Mouse (Mus musculus) limb, embryonic 15.5 days (tissue): Measurements from ENCODE around the gene Fry. TPM values are rescaled to one million over a fixed set of nuclear protein-coding genes. Genes with fewer than 3 reads are reported as not detected.

Experiments used
- ATAC-seq: fragments of 200-750 bp; cut with Nextera tagmentation; 2 replicates; pipeline ENCODE4 v1.8.0; 2017; ENCODE audit warnings: low read depth, moderate TSS enrichment; ENCODE audit not compliant: insufficient number of reproducible peaks, low FRiP score, low TSS enrichment
- H3K27ac ChIP-seq: fragments of 300-500 bp; sonication (generic); 2 replicates; pipeline ENCODE4 v1.5.1; 2015; ENCODE audit warnings: moderate library complexity, mild to moderate bottlenecking, inconsistent platforms
- H3K27me3 ChIP-seq: fragments of 300-500 bp; sonication (generic); 2 replicates; pipeline ENCODE4 v1.6.1; 2015; ENCODE audit warnings: inconsistent platforms
- H3K36me3 ChIP-seq: fragments of 300-500 bp; sonication (generic); 2 replicates; pipeline ENCODE4 v1.6.1; 2015; ENCODE audit warnings: inconsistent platforms
- H3K4me1 ChIP-seq: fragments of 300-500 bp; sonication (generic); 2 replicates; pipeline ENCODE4 v1.6.1; 2015; ENCODE audit warnings: inconsistent platforms
- H3K4me2 ChIP-seq: fragments of 300-500 bp; sonication (generic); 2 replicates; pipeline ENCODE4 v1.6.1; 2015; ENCODE audit warnings: mild to moderate bottlenecking, inconsistent platforms
- H3K4me3 ChIP-seq: fragments of 300-500 bp; sonication (generic); 2 replicates; pipeline ENCODE4 v1.5.1; 2015; ENCODE audit warnings: mild to moderate bottlenecking, inconsistent platforms
- H3K9ac ChIP-seq: fragments of 300-500 bp; sonication (generic); 2 replicates; pipeline ENCODE4 v1.6.1; 2015; ENCODE audit warnings: inconsistent platforms
- H3K9me3 ChIP-seq: fragments of 300-500 bp; sonication (generic); 2 replicates; pipeline ENCODE4 v1.6.1; 2016; ENCODE audit warnings: inconsistent platforms
- WGBS: fragments of 180-500 bp; shearing (Covaris S2); methylation state at CpG from one replicate; pipeline ENCODE4 v1.1.7; 2015; 5-methylcytosine and 5-hydroxymethylcytosine counted together
- polyA plus RNA-seq: library from polyadenylated mRNA; unstranded; fragments of >200 nt; fragmentation: Nextera tagmentation; extraction: Ambion mirVana; gene quantifications from 2 replicates; pipeline ENCODE4 v1.2.1, GENCODE M21; 2015

Gene Fry
- polyA plus RNA-seq, 1 experiment from 2014 or later, result 9.5 TPM

- H3K4me2 ChIP-seq, result no peak overlapping the region
- no peaks in the 10 kb centered on the region for H3K36me3 ChIP-seq
- H3K9me3 ChIP-seq, result no peaks in the 10 kb centered on the region; the same call in 1 of the 2 replicates
- WGBS, result 90% methylated on average over 1 of the region's 1 CpGs
- H3K4me3 ChIP-seq, result no peak overlapping the region
- no peak overlapping the region for H3K27ac ChIP-seq
- no peak overlapping the region for H3K9ac ChIP-seq
- ATAC-seq, result no peak
- H3K4me1 ChIP-seq, result no peaks in the 10 kb centered on the region
- no peaks in the 10 kb centered on the region for H3K27me3 ChIP-seq
Observed at GRCm38 (mm10) chr5:150177757-150178156, 59.3 kb downstream of the Fry start.

GRCm38 (mm10) chr5:150178194-150178801, 59.9 kb downstream of the Fry start:
- no peak for ATAC-seq
- no peak overlapping the region for H3K4me3 ChIP-seq
- H3K27ac ChIP-seq, result no peak overlapping the region
- H3K9me3 ChIP-seq, result no peaks in the 10 kb centered on the region; the same call in 1 of the 2 replicates
- H3K36me3 ChIP-seq, result no peaks in the 10 kb centered on the region
- H3K4me2 ChIP-seq, result no peak overlapping the region
- H3K27me3 ChIP-seq, result no peaks in the 10 kb centered on the region
- WGBS, result 70% methylated on average over 1 of the region's 2 CpGs
- H3K4me1 ChIP-seq, result no peaks in the 10 kb centered on the region
- H3K9ac ChIP-seq, result no peak overlapping the region

GRCm38 (mm10) chr5:150180985-150181607, 62.7 kb downstream of the Fry start:
- H3K9ac ChIP-seq, result no peak overlapping the region
- H3K4me3 ChIP-seq, result no peak overlapping the region
- no peaks in the 10 kb centered on the region for H3K27me3 ChIP-seq
- no peak overlapping the region for H3K4me2 ChIP-seq
- H3K27ac ChIP-seq, result no peak overlapping the region
- WGBS, result 80% methylated on average over 1 of the region's 1 CpGs
- no peaks in the 10 kb centered on the region for H3K4me1 ChIP-seq
- no peaks in the 10 kb centered on the region for H3K36me3 ChIP-seq
- no peak for ATAC-seq
- no peaks in the 10 kb centered on the region for H3K9me3 ChIP-seq

GRCm38 (mm10) chr5:150184959-150185358, 66.5 kb downstream of the Fry start:
- H3K27ac ChIP-seq, result no peak overlapping the region
- WGBS, result 70% methylated on average over 3 of the region's 3 CpGs
- H3K9ac ChIP-seq, result no peak overlapping the region
- no peak overlapping the region for H3K4me2 ChIP-seq
- ATAC-seq, result no peak
- H3K4me1 ChIP-seq, result no peaks in the 10 kb centered on the region
- H3K4me3 ChIP-seq, result no peak overlapping the region
- H3K36me3 ChIP-seq, result no peaks in the 10 kb centered on the region
- no peaks in the 10 kb centered on the region for H3K9me3 ChIP-seq
- H3K27me3 ChIP-seq, result no peaks in the 10 kb centered on the region

DNA sequence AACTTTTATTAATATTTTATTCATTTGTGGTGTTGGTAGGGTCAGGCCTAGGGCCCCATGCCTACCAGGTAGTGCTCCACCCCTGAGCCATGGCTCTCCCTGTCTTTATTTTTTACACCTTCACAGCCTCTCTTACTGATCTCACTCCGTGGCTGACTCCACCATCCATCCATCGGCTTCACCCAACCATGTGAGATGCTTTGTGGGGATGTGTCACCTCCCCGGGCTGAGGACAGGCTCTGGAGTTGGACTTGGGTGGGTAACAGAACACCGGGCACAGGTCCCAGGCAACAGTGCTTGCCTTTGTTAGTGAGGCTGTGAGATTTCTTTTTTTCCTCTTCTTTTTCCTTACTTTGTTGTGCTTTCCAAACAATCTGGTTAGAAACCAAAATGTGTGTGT, 67.7 kb downstream of the Fry start:
- Histone ChIP-seq H3K4me2 (no peak overlapping the region), H3K9me3 (no peaks in the 10 kb centered on the region), H3K27me3 (no peaks in the 10 kb centered on the region), H3K4me1 (no peaks in the 10 kb centered on the region), H3K27ac (no peak overlapping the region), H3K4me3 (no peak overlapping the region), H3K36me3 (no peaks in the 10 kb centered on the region), H3K9ac (no peak overlapping the region)
- no peak for ATAC-seq
- 83% methylated on average over 4 of the region's 4 CpGs for WGBS

GRCm38 (mm10) chr5:150186676-150187075, 68.2 kb downstream of the Fry start:
- no peaks in the 10 kb centered on the region for H3K4me1 ChIP-seq
- ATAC-seq, result no peak
- H3K4me3 ChIP-seq, result no peak overlapping the region
- no peak overlapping the region for H3K4me2 ChIP-seq
- 91% methylated on average over 4 of the region's 4 CpGs for WGBS
- no peaks in the 10 kb centered on the region for H3K36me3 ChIP-seq
- no peak overlapping the region for H3K27ac ChIP-seq
- no peaks in the 10 kb centered on the region for H3K27me3 ChIP-seq
- no peak overlapping the region for H3K9ac ChIP-seq
- no peaks in the 10 kb centered on the region for H3K9me3 ChIP-seq

DNA sequence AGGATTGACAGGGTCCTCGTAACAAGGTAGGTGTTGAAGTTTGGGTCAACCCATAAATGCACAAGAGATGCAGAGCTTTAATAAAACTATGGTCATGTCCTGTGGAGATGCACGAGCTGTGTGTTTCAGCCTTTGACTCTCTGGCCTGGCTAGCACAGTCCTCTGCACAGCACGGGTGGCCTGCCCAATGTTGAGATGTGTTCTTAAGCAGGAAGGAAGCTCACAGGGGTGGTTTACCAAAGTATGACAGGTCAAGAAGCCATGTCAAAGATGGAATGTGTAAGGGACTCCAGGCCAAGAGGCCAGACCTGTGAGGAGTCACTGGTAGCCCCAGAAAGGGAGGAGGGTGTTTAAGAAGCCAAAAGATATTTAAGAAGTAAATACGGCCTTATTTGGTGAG, 69.6 kb downstream of the Fry start:
- Histone ChIP-seq H3K9ac (no peak overlapping the region), H3K9me3 (no peaks in the 10 kb centered on the region), H3K36me3 (no peaks in the 10 kb centered on the region), H3K27me3 (no peaks in the 10 kb centered on the region), H3K4me3 (no peak overlapping the region), H3K27ac (no peak overlapping the region), H3K4me1 (no peaks in the 10 kb centered on the region), H3K4me2 (no peak overlapping the region)
- no peak for ATAC-seq
- WGBS, result 84% methylated on average over 4 of the region's 4 CpGs

- H3K36me3 ChIP-seq, result no peaks in the 10 kb centered on the region
- no peak overlapping the region for H3K4me3 ChIP-seq
- no peaks in the 10 kb centered on the region for H3K9me3 ChIP-seq
- no peaks in the 10 kb centered on the region for H3K4me1 ChIP-seq
- WGBS, result 85% methylated on average over 4 of the region's 4 CpGs
- no peak overlapping the region for H3K27ac ChIP-seq
- H3K27me3 ChIP-seq, result no peaks in the 10 kb centered on the region
- ATAC-seq, result no peak
- no peak overlapping the region for H3K4me2 ChIP-seq
- H3K9ac ChIP-seq, result no peak overlapping the region
Observed at GRCm38 (mm10) chr5:150190454-150191358, 72.3 kb downstream of the Fry start.

GRCm38 (mm10) chr5:150195514-150196210, 77.2 kb downstream of the Fry start:
- Histone ChIP-seq H3K27ac (peak overlapping the region; percentile 48), H3K36me3 (no peaks in the 10 kb centered on the region), H3K4me1 (peaks cover 4% of the 10 kb centered on the region), H3K27me3 (no peaks in the 10 kb centered on the region), H3K4me2 (peak overlapping the region; percentile 67), H3K4me3 (peak overlapping the region; percentile 41), H3K9ac (peak overlapping the region; percentile 14; the same call in 1 of the 2 replicates), H3K9me3 (no peaks in the 10 kb centered on the region)
- peak; percentile 72; the same call in 1 of the 2 replicates for ATAC-seq
- WGBS, result 4% methylated on average over 22 of the region's 22 CpGs

- H3K36me3 ChIP-seq, result no peaks in the 10 kb centered on the region
- no peaks in the 10 kb centered on the region for H3K9me3 ChIP-seq
- no peaks in the 10 kb centered on the region for H3K27me3 ChIP-seq
- H3K4me2 ChIP-seq, result peak overlapping the region; percentile 67
- H3K27ac ChIP-seq, result peak overlapping the region; percentile 48
- peak overlapping the region; percentile 41 for H3K4me3 ChIP-seq
- 0 out of 2 replicates have a peak overlapping the region, but pooled peaks have one; percentile 14 for H3K9ac ChIP-seq
- WGBS, result 1% methylated on average over 6 of the region's 6 CpGs
- H3K4me1 ChIP-seq, result peaks cover 4% of the 10 kb centered on the region
- ATAC-seq, result no peak
Observed at GRCm38 (mm10) chr5:150196211-150196585, 77.8 kb downstream of the Fry start.

- peak overlapping the region; percentile 41 for H3K4me3 ChIP-seq
- peaks cover 4% of the 10 kb centered on the region for H3K4me1 ChIP-seq
- peak overlapping the region; percentile 67 for H3K4me2 ChIP-seq
- no peaks in the 10 kb centered on the region for H3K27me3 ChIP-seq
- ATAC-seq, result no peak
- H3K36me3 ChIP-seq, result no peaks in the 10 kb centered on the region
- H3K27ac ChIP-seq, result 0 out of 2 replicates have a peak overlapping the region, but pooled peaks have one; percentile 30
- WGBS, result 13% methylated on average over 6 of the region's 6 CpGs
- H3K9me3 ChIP-seq, result no peaks in the 10 kb centered on the region
- no peak overlapping the region for H3K9ac ChIP-seq
Observed at GRCm38 (mm10) chr5:150196881-150197311, 78.5 kb downstream of the Fry start.
